11 mouse cellular contexts compared by ENCODE assay signal in the genomic region with DNA sequence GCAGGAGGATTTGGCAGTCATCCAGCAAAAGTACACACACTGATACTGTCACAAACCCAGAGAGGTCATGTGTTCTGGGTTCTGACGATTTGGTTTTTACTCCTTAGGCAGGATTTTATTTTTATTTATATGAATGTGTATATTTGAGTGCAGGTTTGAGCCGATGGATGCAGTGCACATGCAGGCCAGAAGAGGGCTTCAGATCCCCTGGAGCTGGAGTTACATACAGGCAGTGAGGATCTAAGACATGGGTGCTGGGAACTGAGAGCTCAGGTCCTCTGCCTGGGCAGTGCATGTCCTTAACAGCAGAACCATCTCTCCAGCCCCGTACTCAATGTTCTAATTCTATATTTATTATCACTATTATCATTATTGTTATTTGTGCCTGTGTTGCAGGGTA.
DNase-seq lines count a peak whose midpoint lies in the region; ATAC-seq and TF ChIP-seq lines count a peak whose summit lies in the region.
"Had no signal": no experiment of that assay in that cellular context is flagged by ENCODE, and none has a peak within 500 bp of the region (broad histone marks: within the 10 kb centered on the region; RNA-seq: fewer than 3 reads in every experiment).

No protein-coding gene starts in this region.

- H3K36me3 ChIP-seq in kidney, embryonic 16.5 days (ENCODE audit: insufficient read depth, low read length) = no peaks in the 10 kb centered on the region
- H3K36me3 ChIP-seq: G1E; hindbrain, embryonic 15.5 days; midbrain, embryonic 13.5 days had no signal

- peak; percentile 24; the same call in 1 of the 2 replicates for TF ChIP-seq CTCF in bone marrow, adult 2 months (IDR thresholded peaks at IDR 0.05; ENCODE audit: control insufficient read depth, insufficient read depth, low read length)

- no peak overlapping the region for H3K27ac ChIP-seq in kidney, embryonic 16.5 days (ENCODE audit: low read length)
- H3K27ac ChIP-seq in bone marrow, adult 2 months (ENCODE audit: control insufficient read depth, insufficient read depth, low read depth, low read length, poor library complexity) = no peak overlapping the region
- H3K27ac ChIP-seq: hindbrain, embryonic 15.5 days; midbrain, embryonic 13.5 days had no signal

- no peak for TF ChIP-seq POLR2A in bone marrow, adult 2 months (IDR thresholded peaks at IDR 0.05; ENCODE audit: borderline replicate concordance, control insufficient read depth, low read depth, low read length)

- H3K4me3 ChIP-seq in kidney, embryonic 16.5 days (ENCODE audit: low read length) = no peak overlapping the region
- no peak overlapping the region for H3K4me3 ChIP-seq in bone marrow, adult 2 months (replicated peaks; ENCODE audit: control insufficient read depth, low read depth, low read length)
- H3K4me3 ChIP-seq: hindbrain, embryonic 15.5 days; midbrain, embryonic 13.5 days had no signal

- no peak overlapping the region for H3K9ac ChIP-seq in kidney, embryonic 16.5 days (replicated peaks; ENCODE audit: low read length)
- H3K9ac ChIP-seq: hindbrain, embryonic 15.5 days; midbrain, embryonic 13.5 days had no signal

- no peaks in the 10 kb centered on the region for H3K9me3 ChIP-seq in kidney, embryonic 16.5 days (ENCODE audit: low read length)
- H3K9me3 ChIP-seq: hindbrain, embryonic 15.5 days; midbrain, embryonic 13.5 days had no signal

- no peaks in the 10 kb centered on the region for H3K4me1 ChIP-seq in kidney, embryonic 16.5 days (ENCODE audit: insufficient read depth, low read length)
- no peaks in the 10 kb centered on the region for H3K4me1 ChIP-seq in bone marrow, adult 2 months (ENCODE audit: control insufficient read depth, insufficient read depth, low read length)
- H3K4me1 ChIP-seq: midbrain, embryonic 13.5 days had no signal

- H3K4me2 ChIP-seq in kidney, embryonic 16.5 days (replicated peaks; ENCODE audit: low read depth, low read length) = no peak overlapping the region
- H3K4me2 ChIP-seq: hindbrain, embryonic 15.5 days; midbrain, embryonic 13.5 days had no signal

- WGBS in kidney, embryonic 16.5 days = 67% methylated on average over 3 of the region's 3 CpGs
- 57% methylated on average over 3 of the region's 3 CpGs for whole genome bisulfite sequencing in bone marrow, adult 2 months

- DNase-seq in embryo, embryonic 10 days (ENCODE audit: low spot score) = peak; percentile 24
- no peak for DNase-seq in embryo, embryonic 11 days
- DNase-seq in kidney, postnatal 10 days = peak; percentile 24
- peak; percentile 2 for DNase-seq in 416B (ENCODE audit: low read depth)
- DNase-seq in ovary, postnatal 14 days (ENCODE audit: low spot score) = no peak
- DNase-seq in right cerebral cortex, postnatal 4 days = no peak

- no peak for ATAC-seq in kidney, embryonic 16.5 days (ENCODE audit: low FRiP score, low TSS enrichment)
- ATAC-seq: midbrain, embryonic 13.5 days had no signal

- H3K27me3 ChIP-seq in kidney, embryonic 16.5 days (ENCODE audit: insufficient read depth, low read length) = no peaks in the 10 kb centered on the region
- H3K27me3 ChIP-seq: hindbrain, embryonic 15.5 days; midbrain, embryonic 13.5 days had no signal

Comparison
In these comparisons a context has a peak if more than half of its experiments do, and no peak if none do; other contexts are left out.
1. DNase-seq: peak in embryo, embryonic 10 days (single experiment), kidney, postnatal 10 days (single experiment) and 416B (single experiment); none in embryo, embryonic 11 days (single experiment), ovary, postnatal 14 days (single experiment) and right cerebral cortex, postnatal 4 days (single experiment).